Mouse (Mus musculus) thymus, adult 2 months (tissue): ENCODE measurements around the gene Rps2.

Experiments used
- CTCF ChIP-seq: fragments of 200-500 bp; IDR thresholded peaks from 2 replicates; pipeline ENCODE4 v1.5.1; 2012; ENCODE audit warnings: mild to moderate bottlenecking, control low read depth, low read length, moderate library complexity, borderline replicate concordance; ENCODE audit not compliant: control insufficient read depth, poor library complexity, insufficient read depth; ENCODE audit errors: extremely low read depth
- POLR2A ChIP-seq: fragments of 200-500 bp; IDR thresholded peaks from 2 replicates; pipeline ENCODE4 v1.6.1; 2012; ENCODE audit warnings: mild to moderate bottlenecking, low read length, control low read depth, moderate library complexity; ENCODE audit not compliant: control insufficient read depth, poor library complexity, insufficient read depth; ENCODE audit errors: extremely low read depth

- no peak for TF ChIP-seq CTCF
- no peak for TF ChIP-seq POLR2A
Measured at GRCm38 (mm10) chr17:24729067-24729466, 11.2 kb downstream of the Rps2 start.
